Mouse (Mus musculus): ENCODE data around the gene Nutf2-ps1. TPM values are rescaled to one million over a fixed set of nuclear protein-coding genes. Genes with fewer than 3 reads are reported as not detected.
"Not testable (repeated sequence)": the region's sequence is repeated elsewhere in the genome, so short reads cannot be mapped to it uniquely, and the experiment has no call there.

Gene Nutf2-ps1
- polyA plus RNA-seq, 1 experiment from 2014 or later = 400 TPM

DNA sequence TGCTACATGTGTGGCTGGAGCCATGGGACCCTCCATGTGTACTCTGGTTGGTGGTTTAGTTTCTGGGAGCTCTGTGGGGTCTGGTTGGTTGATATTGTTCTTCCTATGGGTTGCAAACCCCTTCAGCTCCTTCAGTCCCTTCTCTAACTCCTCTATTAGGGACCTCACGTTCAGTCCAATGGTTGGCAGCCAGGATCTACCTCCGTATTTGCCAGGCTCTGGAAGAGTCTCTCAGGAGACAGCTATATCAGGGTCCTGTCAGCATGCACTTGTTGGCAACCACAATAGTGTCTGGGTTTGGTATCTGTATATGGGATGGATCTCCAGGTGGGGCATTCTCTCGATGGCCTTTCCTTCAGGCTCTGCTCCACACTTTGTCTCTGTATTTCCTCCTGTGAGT lies 1.2 kb downstream of the Nutf2-ps1 start:
- H3K4me3 ChIP-seq (ENCODE audit: low read depth, low read length); H3K4me2 ChIP-seq; H3K4me1 ChIP-seq (replicated peaks; ENCODE audit: control insufficient read depth, insufficient read depth, low read length); DNase-seq (ENCODE audit: low spot score); H3K9ac ChIP-seq (ENCODE audit: low read depth, low read length); H3K27ac ChIP-seq (ENCODE audit: low read depth, low read length); ATAC-seq (replicated peaks; ENCODE audit: low FRiP score); H3K36me3 ChIP-seq (ENCODE audit: control insufficient read depth, insufficient read depth, low read length); H3K27me3 ChIP-seq (replicated peaks; ENCODE audit: control insufficient read depth, insufficient read depth, low read length): not testable (repeated sequence)
- peaks cover 12% of the 10 kb centered on the region for H3K9me3 ChIP-seq (ENCODE audit: control insufficient read depth, low read length)
- WGBS = 78% methylated on average over 3 of the region's 3 CpGs

- H3K9me3 ChIP-seq (ENCODE audit: control insufficient read depth, low read length); H3K27ac ChIP-seq (ENCODE audit: low read depth, low read length); H3K36me3 ChIP-seq (ENCODE audit: control insufficient read depth, insufficient read depth, low read length); H3K27me3 ChIP-seq (replicated peaks; ENCODE audit: control insufficient read depth, insufficient read depth, low read length); H3K4me3 ChIP-seq (ENCODE audit: low read depth, low read length); H3K4me2 ChIP-seq; ATAC-seq (replicated peaks; ENCODE audit: low FRiP score); H3K4me1 ChIP-seq (replicated peaks; ENCODE audit: control insufficient read depth, insufficient read depth, low read length); H3K9ac ChIP-seq (ENCODE audit: low read depth, low read length): not testable (repeated sequence)
- WGBS = 81% methylated on average over 8 of the region's 8 CpGs
- peak; percentile 15 for DNase-seq (ENCODE audit: low spot score)
Measured at GRCm38 (mm10) chr19:53580271-53580670, 8.6 kb downstream of the Nutf2-ps1 start.

DNA sequence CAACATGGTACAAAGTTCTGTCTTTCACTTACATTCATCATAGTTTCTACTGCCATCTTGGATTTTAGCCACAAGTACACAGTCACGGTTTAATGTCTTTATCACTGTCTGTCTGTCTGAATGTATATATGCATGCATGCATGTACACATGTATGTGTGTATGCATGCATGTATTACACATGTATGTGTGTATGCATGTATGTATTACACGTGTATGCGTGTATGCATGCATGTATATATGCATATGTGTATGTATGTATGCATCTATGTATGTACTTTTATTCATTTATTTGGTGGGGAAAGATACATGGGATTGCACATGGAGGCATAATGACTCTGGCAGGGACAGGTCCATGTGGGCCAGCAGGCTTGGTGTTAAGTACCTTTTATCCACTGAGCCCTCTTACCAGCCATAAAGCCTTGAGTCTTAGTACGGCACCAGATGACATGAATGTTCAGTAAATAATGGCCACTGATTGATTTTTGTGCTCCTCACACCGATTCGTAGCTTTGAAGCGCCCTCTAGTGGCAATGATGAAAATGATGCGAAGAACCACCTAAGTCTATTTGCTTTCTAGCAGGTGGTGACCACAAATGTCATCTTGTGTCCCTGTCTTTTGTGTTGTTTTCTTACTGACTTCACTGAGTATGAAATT lies 10.1 kb downstream of the Nutf2-ps1 start:
- ATAC-seq (replicated peaks; ENCODE audit: low FRiP score) = 0 out of 2 replicates have a peak, but pooled peaks have one; percentile 36
- Histone ChIP-seq H3K9me3 (ENCODE audit: control insufficient read depth, low read length) (no peaks in the 10 kb centered on the region), H3K4me1 (replicated peaks; ENCODE audit: control insufficient read depth, insufficient read depth, low read length) (no peaks in the 10 kb centered on the region; the same call in 1 of the 2 replicates), H3K36me3 (ENCODE audit: control insufficient read depth, insufficient read depth, low read length) (no peaks in the 10 kb centered on the region), H3K27ac (ENCODE audit: low read depth, low read length) (no peak overlapping the region), H3K27me3 (replicated peaks; ENCODE audit: control insufficient read depth, insufficient read depth, low read length) (no peaks in the 10 kb centered on the region), H3K4me3 (ENCODE audit: low read depth, low read length) (no peak overlapping the region), H3K9ac (ENCODE audit: low read depth, low read length) (no peak overlapping the region), H3K4me2 (no peak overlapping the region)
- WGBS = 12% methylated on average over 8 of the region's 8 CpGs
- DNase-seq (ENCODE audit: low spot score) = peak; percentile 47

DNA sequence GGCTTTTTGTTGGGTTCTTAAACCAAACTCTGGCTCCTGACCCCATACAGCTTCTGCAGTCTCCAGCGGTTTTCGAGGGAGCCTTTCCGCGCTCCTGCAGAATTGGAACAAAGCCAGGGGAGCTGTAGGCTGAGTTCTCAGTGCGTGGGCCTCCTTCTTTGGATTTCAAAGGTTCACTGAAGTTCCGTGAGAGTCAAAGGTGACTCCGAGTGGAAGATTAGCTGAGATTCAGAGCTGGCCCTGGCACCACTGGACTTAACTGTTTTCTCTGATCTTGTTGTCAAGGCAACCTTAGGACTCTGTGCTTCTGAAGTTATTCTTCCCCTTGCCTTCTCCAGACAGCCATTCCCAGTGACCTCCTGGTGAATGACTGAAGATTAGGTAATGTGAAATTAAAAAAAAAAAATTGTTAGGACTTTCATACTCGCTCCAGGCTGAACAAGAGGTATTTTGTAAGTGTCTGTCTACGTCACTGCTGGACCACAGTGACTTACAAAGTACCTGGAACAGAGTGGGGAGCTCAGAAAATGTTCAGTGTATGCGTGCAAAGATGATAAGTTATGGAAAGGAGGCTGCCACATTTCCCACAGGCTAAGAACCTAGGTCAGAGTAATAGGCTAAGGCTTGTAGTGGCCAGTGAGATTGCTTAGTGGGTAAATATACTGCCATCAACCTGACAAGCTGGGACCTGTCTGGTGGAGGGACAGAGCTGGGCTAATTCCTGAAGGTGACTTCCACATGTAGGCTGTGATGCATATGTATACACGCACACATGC lies 11.7 kb downstream of the Nutf2-ps1 start:
- no peak for ATAC-seq (replicated peaks; ENCODE audit: low FRiP score)
- Histone ChIP-seq H3K9ac (ENCODE audit: low read depth, low read length) (no peak overlapping the region), H3K36me3 (ENCODE audit: control insufficient read depth, insufficient read depth, low read length) (no peaks in the 10 kb centered on the region), H3K4me1 (replicated peaks; ENCODE audit: control insufficient read depth, insufficient read depth, low read length) (no peaks in the 10 kb centered on the region; the same call in none of the 2 replicates), H3K9me3 (ENCODE audit: control insufficient read depth, low read length) (no peaks in the 10 kb centered on the region), H3K27me3 (replicated peaks; ENCODE audit: control insufficient read depth, insufficient read depth, low read length) (no peaks in the 10 kb centered on the region), H3K4me3 (ENCODE audit: low read depth, low read length) (no peak overlapping the region), H3K4me2 (no peak overlapping the region), H3K27ac (ENCODE audit: low read depth, low read length) (no peak overlapping the region)
- WGBS = 67% methylated on average over 11 of the region's 11 CpGs
- peak; percentile 29 for DNase-seq (ENCODE audit: low spot score)

DNA sequence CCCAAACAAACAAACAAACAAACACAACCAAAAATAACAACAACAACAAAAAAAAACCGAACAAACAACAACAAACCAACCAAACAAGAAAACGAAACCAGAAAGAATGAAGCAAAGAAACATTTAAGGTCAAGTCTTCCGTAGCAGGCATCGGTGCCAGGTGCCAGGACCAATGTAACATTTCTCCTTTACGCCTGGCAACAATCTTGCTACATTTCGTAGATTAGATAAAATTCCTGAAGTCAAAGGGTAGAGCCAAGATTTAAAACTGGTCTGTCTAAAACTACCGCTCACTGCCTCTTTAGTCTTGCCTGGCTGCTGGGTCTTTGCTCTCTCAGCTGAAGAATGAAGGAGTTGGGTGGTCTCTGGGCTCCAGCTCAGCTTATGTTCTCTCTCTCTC lies 12.8 kb downstream of the Nutf2-ps1 start:
- no peak overlapping the region for H3K9ac ChIP-seq (ENCODE audit: low read depth, low read length)
- no peak overlapping the region for H3K4me2 ChIP-seq
- no peak overlapping the region for H3K4me3 ChIP-seq (ENCODE audit: low read depth, low read length)
- 73% methylated on average over 7 of the region's 7 CpGs for whole genome bisulfite sequencing
- peaks cover 10% of the 10 kb centered on the region for H3K4me1 ChIP-seq (replicated peaks; ENCODE audit: control insufficient read depth, insufficient read depth, low read length)
- DNase-seq (ENCODE audit: low spot score) (peak; percentile 20), ATAC-seq (replicated peaks; ENCODE audit: low FRiP score) (no peak)
- H3K27me3 ChIP-seq (replicated peaks; ENCODE audit: control insufficient read depth, insufficient read depth, low read length) = no peaks in the 10 kb centered on the region
- no peaks in the 10 kb centered on the region for H3K9me3 ChIP-seq (ENCODE audit: control insufficient read depth, low read length)
- H3K36me3 ChIP-seq (ENCODE audit: control insufficient read depth, insufficient read depth, low read length) = no peaks in the 10 kb centered on the region
- H3K27ac ChIP-seq (ENCODE audit: low read depth, low read length) = no peak overlapping the region

GRCm38 (mm10) chr19:53575296-53576010 lies 13.4 kb downstream of the Nutf2-ps1 start:
- ATAC-seq (replicated peaks; ENCODE audit: low FRiP score) (no peak), DNase-seq (ENCODE audit: low spot score) (peak; percentile 31)
- H3K9ac ChIP-seq (ENCODE audit: low read depth, low read length) = no peak overlapping the region
- H3K36me3 ChIP-seq (ENCODE audit: control insufficient read depth, insufficient read depth, low read length) = no peaks in the 10 kb centered on the region
- peaks cover 11% of the 10 kb centered on the region for H3K4me1 ChIP-seq (replicated peaks; ENCODE audit: control insufficient read depth, insufficient read depth, low read length)
- no peaks in the 10 kb centered on the region for H3K27me3 ChIP-seq (replicated peaks; ENCODE audit: control insufficient read depth, insufficient read depth, low read length)
- no peak overlapping the region for H3K27ac ChIP-seq (ENCODE audit: low read depth, low read length)
- no peak overlapping the region for H3K4me2 ChIP-seq
- no peaks in the 10 kb centered on the region for H3K9me3 ChIP-seq (ENCODE audit: control insufficient read depth, low read length)
- 64% methylated on average over 4 of the region's 4 CpGs for WGBS
- no peak overlapping the region for H3K4me3 ChIP-seq (ENCODE audit: low read depth, low read length)

DNA sequence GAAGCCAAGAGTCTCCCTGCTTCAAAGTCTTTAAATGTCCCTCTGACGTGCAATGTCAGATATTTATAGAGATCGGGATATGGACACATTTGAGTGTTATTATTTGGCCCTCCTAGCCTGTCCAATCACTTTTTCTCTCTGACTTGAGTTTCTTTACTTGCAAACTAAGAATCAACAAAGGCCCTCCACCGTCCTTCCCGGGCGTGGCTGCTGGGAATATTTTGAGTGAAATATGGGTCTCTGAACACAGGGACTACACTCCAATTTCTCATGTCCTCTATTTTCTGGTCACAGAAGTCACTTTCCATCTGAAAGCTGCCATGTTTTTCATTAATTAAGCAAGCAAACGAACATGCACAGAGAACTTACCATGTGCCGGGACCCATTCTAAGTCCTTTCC lies 14.3 kb downstream of the Nutf2-ps1 start:
- no peaks in the 10 kb centered on the region for H3K36me3 ChIP-seq (ENCODE audit: control insufficient read depth, insufficient read depth, low read length)
- peak; percentile 18 for DNase-seq (ENCODE audit: low spot score)
- H3K4me1 ChIP-seq (replicated peaks; ENCODE audit: control insufficient read depth, insufficient read depth, low read length) = peaks cover 11% of the 10 kb centered on the region
- H3K9ac ChIP-seq (ENCODE audit: low read depth, low read length) = no peak overlapping the region
- ATAC-seq (replicated peaks; ENCODE audit: low FRiP score) = no peak
- H3K4me2 ChIP-seq = no peak overlapping the region
- H3K4me3 ChIP-seq (ENCODE audit: low read depth, low read length) = no peak overlapping the region
- H3K27me3 ChIP-seq (replicated peaks; ENCODE audit: control insufficient read depth, insufficient read depth, low read length) = no peaks in the 10 kb centered on the region
- WGBS = 85% methylated on average over 7 of the region's 7 CpGs
- no peak overlapping the region for H3K27ac ChIP-seq (ENCODE audit: low read depth, low read length)
- no peaks in the 10 kb centered on the region for H3K9me3 ChIP-seq (ENCODE audit: control insufficient read depth, low read length)

DNA sequence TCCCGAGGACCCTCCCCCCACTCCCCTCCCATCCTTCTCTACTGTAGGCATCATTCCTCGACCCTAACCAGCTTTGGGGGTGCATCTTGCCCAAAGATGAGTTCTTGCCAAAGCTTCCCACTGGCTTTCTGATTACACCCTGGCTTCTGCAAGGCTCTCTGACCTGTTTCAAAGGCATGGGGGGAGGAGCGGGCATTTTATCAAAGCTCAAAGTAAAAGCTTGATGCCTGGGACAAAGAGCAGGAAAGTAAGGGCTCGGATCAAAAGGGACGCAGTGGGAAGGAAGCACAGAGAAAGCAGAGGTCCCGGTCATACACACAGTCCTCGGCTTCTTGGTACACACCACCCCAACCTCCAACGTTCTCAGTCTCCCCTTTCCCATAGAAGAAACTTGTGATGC lies 14.7 kb downstream of the Nutf2-ps1 start:
- H3K4me3 ChIP-seq (ENCODE audit: low read depth, low read length) = no peak overlapping the region
- DNase-seq (ENCODE audit: low spot score) (peak; percentile 18), ATAC-seq (replicated peaks; ENCODE audit: low FRiP score) (no peak)
- H3K4me1 ChIP-seq (replicated peaks; ENCODE audit: control insufficient read depth, insufficient read depth, low read length) = peaks cover 11% of the 10 kb centered on the region
- H3K9ac ChIP-seq (ENCODE audit: low read depth, low read length) = no peak overlapping the region
- WGBS = 63% methylated on average over 8 of the region's 8 CpGs
- H3K27me3 ChIP-seq (replicated peaks; ENCODE audit: control insufficient read depth, insufficient read depth, low read length) = no peaks in the 10 kb centered on the region
- no peak overlapping the region for H3K27ac ChIP-seq (ENCODE audit: low read depth, low read length)
- no peaks in the 10 kb centered on the region for H3K9me3 ChIP-seq (ENCODE audit: control insufficient read depth, low read length)
- H3K4me2 ChIP-seq = no peak overlapping the region
- no peaks in the 10 kb centered on the region for H3K36me3 ChIP-seq (ENCODE audit: control insufficient read depth, insufficient read depth, low read length)

Data from liver, embryonic 11.5 days (tissue).